Mouse (Mus musculus) heart, adult 2 months (tissue): ENCODE results near the gene Atp8a1.

Source experiments
- CTCF ChIP-seq: fragments of 200-600 bp; IDR thresholded peaks from 2 replicates; pipeline ENCODE4 v1.8.1; 2022; ENCODE audit warnings: antibody characterized with exemption, mild to moderate bottlenecking, moderate library complexity
- POLR2A ChIP-seq: fragments of 200-500 bp; IDR thresholded peaks from 2 replicates; pipeline ENCODE4 v1.6.1; 2011; ENCODE audit warnings: mild to moderate bottlenecking, low read depth, low read length, control low read depth; ENCODE audit not compliant: insufficient read depth

DNA sequence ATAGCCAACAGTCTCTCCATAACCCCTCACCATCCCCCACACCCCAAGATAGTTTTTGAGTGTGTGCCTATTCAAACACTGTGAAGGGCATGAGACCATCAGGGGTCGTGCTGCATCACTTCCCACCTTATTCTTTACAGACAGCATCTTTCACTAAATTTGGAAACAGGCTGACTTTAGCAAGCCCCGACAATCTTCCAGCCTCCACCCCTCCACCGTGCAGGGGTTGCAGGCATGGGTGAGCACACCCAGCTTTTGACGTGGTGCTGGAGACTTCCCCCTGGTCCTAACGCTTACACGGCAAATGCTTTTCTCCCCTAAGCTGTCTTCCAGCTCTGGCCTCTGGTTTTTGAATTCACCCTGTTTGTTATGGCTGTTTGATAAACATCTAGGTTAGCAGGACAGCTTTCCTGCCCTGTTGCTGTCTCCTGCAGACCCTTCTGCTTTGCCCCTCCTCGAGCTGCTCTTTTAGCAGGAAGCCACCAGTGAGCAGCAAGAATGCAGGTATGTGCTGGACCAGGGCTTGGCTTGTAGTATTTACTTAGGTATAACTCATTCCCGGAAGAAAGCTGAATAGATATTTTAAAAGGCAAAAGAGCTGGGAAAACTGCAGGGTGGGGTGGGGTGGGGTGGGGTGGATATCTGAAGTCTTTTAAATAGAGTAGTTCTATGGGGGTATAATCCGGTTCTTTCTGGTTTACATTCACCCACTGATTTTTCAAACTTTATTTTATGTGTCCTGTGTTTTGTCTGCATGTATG lies 218.9 kb downstream of the Atp8a1 start:
- no peak for TF ChIP-seq POLR2A
- no peak for TF ChIP-seq CTCF
